Mouse (Mus musculus): ENCODE results near the gene Tbc1d24. TPM values are rescaled to one million over a fixed set of nuclear protein-coding genes. Genes with fewer than 3 reads are reported as not detected.

The Tbc1d24 gene
- polyA plus RNA-seq (2012; rRNA removed), result 48.3 and 56.9 TPM in 2 replicates

DNA sequence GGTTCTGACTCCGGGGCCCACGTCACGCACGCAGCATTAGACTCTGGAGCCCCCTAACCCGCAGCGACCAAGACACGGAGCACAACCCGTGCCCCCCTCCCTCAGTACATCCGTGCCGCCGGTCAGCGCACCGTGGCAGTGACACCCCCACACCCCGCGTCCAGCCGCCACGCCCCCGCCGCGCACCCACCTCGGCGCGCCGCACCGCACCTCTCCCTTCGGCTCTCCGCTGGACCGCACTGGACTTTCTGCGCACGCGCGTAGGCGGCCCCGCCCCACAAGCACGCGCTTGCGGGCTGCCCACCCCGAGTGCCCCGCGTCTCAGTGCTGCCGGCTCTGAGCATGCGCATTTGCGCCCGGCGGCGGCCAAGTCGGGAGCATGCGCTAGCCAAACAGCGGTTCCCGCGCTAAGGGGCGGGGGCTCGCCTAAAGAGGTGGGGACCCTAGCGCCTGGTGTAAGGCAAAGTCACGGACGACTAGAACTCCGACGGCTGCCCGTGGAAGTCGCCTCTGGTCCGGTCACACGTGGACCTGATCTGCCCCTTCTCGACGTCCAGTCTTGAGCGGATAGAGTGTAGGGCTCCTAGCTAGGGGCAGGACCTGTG lies at the start of gene Tbc1d24:
Gene Tbc1d24 (minus strand): TSS at position 279 of the 605 bp plus-strand sequence.
- DNase-seq (ENCODE audit: extremely low spot score in 1 of 2, low spot score in 1 of 2), result peak; percentile 84 to 95

DNA sequence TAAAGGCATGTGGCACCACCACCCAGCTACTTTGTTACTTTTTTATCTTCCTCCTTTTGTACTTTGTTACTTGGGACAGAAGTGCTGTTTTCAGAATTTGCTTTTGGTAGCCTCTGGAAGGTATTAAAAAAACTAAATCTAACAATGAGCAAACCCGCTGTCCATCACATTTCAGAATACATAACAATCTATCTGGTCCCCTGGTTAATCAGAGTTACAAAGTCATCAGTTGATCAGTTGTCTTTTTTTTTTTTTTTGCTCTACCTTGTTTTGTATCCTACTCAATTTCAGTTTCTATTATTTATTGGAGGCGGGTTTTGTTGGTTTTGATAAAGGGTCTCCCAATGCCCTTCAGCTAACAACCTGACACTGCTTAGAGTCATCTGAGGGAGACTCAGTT lies 47.0 kb upstream of the Tbc1d24 start:
- no peak for DNase-seq (ENCODE audit: extremely low spot score in 1 of 2, low spot score in 1 of 2)

DNA sequence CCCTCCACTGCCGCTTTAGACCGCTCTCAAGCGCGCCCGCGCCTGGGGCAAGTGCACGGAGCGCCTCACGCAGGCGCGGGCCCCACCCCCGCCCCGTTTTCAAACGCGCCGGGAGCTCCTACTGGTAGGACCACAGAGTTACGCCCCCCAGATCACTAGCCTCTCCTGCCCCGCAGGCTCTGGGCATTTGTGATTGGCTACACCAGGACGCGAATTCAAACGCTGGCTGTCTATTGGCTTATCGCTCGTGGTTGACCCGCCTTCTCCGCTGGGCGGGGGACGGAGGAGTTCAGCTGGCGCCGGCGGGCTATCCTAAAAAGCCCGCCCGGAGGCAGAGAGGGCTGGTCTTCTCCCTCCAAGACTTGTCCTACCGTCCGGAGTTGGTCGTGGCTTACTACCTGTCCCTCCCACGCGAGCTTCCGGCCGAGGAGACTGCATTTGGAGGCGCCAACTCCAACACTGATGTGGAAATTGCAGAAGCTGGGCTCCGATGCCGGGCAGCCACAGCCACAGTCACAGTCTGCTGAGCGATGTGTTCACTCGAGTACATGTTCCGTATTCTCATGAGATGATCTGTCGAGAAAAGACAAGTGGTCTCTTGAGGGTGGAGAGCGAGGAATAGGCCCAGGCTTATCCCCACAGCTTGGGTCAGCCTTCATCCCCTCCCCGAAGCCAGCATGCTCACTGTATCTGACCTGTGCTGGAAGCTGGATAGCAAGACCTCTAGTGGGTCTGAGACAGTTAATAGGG lies 46.1 kb upstream of the Tbc1d24 start, which contains the start of gene Ccnf:
Gene Ccnf (minus strand): TSS at position 165 of the 750 bp plus-strand sequence.
- peak; percentile 95 to 98 for DNase-seq (ENCODE audit: extremely low spot score in 1 of 2, low spot score in 1 of 2)

DNA sequence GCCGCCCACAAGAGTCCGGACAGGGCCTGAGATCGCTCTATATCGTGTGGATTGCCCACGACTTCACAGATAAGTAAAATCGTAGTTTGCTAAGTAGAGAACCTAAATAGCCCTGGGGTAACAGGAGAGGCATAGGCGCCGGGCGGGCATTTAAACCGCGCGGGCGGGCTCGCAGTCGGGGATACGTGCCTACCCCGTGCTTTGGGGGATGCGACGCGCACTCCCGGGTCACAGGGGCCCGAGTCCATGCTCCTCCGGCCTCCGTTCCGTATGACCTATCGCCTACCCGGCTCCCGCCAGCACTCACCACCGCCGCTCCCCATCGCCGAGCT lies 45.6 kb upstream of the Tbc1d24 start:
- no peak for DNase-seq (ENCODE audit: extremely low spot score in 1 of 2, low spot score in 1 of 2)

DNA sequence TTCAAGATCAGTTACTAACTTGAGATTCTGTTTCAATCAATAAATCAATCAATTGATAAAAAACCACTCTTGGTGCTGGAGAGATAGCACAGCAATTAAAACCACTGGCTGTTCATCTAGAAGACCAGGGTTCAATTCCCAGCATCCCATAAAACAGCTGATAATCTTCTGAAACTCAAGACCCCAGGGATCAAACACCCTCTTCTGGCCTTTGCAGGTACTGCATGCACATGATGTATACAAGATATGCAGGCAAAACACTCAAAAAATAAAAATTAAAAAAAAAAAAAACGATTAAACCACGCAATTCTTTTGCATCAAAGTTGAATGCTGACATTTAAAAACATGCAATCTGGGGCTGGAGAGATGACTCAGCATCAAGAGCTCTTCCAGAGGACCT lies 43.3 kb upstream of the Tbc1d24 start:
- DNase-seq (ENCODE audit: extremely low spot score in 1 of 2, low spot score in 1 of 2), result no peak

DNA sequence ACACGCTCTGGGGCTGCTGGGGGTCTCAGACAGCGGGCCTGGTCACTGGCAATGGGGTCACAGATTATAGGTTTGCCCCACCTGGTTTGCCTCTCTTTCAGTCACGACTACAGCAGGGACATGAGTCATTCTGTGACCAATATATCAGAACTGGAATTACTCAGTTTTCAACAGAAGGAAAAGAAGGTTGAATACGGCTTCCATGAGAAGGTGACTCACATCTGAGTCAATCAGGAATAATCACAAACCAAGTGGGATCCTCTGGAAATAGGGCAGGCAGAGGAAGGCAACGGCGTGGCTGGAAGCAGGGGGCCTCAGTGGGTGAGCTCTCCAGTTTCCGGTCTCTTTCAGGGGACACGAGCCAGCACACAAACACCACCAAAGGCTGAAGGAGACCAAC lies 38.7 kb upstream of the Tbc1d24 start:
- DNase-seq (ENCODE audit: extremely low spot score in 1 of 2, low spot score in 1 of 2), result peak in 1 of 2 experiments; percentile 55

DNA sequence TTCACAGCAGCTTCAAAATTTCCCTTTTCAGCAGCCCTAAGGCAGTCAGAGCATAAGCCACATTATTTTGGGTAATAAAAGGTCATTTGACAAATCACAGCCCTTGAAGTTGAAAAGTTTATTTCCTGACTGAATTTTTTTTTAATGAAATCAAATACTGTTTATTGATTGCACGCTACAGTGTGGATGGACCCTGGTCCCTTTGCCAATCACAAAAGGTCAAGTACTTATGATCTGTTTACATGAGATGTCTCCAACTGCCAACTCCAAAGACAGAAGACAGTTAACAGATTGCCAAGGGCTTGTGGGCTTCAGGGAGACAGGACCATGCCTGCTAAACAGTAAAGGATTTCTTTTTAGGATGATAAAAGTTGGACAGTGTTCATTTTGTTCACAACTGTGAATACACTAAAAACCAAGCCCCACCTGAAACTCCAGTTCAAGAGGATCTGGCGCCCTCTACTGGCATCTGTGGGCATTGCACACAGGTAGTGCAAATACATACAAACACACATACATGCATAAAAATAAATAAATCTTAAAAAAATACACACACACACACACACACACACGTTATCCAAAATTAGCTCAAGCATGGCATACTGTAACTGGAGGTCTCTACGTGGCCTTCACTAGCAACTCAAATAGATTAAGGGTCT lies 38.1 kb upstream of the Tbc1d24 start:
- DNase-seq (ENCODE audit: extremely low spot score in 1 of 2, low spot score in 1 of 2), result peak in 1 of 2 experiments; percentile 56

DNA sequence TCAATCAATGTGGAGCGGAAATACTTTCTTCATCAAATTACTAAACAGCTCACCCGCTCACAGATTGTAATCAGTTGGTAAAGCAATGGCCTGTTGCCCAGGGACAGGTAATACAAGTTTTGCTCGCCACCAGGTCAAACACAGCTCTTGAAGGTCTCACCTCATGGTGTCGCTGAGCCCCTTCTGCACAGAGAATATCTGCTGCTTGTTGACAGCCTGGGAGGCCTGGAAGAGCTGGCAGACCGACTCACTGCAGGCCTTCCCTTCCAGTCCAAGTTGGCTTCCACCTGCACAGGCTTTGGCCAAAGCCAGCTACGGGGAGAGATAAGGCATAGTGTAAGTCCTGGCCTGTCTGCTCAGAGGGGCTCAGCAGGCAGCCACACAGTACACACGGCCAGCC lies 31.6 kb upstream of the Tbc1d24 start:
- no peak for DNase-seq (ENCODE audit: extremely low spot score in 1 of 2, low spot score in 1 of 2)

DNA sequence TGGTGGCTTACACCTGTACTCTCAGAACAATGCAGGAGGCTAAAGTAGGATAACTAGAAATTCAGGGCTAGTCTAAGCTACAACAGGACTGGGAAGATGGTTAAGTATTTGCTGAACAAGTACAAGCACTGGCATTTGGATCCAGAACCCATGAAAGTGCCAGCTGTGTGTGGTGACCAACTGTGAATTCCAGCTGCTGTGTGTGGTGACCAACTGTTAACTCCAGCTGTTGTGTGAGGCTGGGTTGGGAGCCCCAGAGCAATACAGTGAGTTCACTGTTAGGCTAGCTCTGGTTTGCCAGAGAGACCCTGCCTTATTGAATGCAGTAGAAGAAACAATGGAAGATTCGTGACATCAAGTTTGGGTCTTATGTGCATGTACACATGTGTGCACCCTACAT lies 31.1 kb upstream of the Tbc1d24 start:
- no peak for DNase-seq (ENCODE audit: extremely low spot score in 1 of 2, low spot score in 1 of 2)

DNA sequence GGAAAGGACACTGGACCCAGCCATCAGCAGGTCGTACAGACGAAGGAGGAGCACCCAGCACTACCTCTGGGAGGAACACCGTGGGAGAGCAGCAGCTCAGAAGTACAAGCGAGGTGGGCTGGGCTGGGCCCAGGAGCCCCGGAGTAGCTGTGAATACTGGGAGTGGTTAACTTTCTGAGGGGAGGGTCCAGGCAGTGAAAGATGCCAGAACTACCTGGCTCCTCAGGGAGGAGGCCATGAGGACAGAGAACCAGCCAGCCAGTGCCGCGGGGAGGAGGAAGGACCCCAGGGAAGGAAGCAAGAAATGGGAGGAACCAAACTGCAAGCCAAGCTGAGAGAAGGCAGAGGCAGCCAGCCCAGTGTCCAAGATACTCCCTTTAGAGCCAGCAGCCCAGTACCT lies 22.6 kb upstream of the Tbc1d24 start:
- DNase-seq (ENCODE audit: extremely low spot score in 1 of 2, low spot score in 1 of 2), result no peak

DNA sequence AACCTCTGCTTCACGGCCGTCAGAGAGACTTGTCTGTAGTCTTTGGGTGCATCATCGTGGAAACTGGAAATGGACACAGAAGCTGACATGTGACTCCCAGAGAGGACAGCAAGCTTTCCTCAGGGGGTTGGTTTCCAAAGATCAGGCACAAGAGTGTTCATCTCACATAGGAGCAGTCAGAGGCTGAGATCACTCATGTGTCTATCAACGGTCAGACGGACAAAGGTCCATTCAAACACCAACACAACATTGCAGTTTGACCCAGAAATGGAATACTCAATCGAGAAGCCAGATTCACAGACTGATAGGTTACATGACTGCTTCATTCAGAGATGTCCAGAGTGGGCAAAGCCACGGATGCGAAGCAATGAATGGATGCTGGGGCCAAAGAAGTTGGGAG lies 21.4 kb upstream of the Tbc1d24 start:
- no peak for DNase-seq (ENCODE audit: extremely low spot score in 1 of 2, low spot score in 1 of 2)

DNA sequence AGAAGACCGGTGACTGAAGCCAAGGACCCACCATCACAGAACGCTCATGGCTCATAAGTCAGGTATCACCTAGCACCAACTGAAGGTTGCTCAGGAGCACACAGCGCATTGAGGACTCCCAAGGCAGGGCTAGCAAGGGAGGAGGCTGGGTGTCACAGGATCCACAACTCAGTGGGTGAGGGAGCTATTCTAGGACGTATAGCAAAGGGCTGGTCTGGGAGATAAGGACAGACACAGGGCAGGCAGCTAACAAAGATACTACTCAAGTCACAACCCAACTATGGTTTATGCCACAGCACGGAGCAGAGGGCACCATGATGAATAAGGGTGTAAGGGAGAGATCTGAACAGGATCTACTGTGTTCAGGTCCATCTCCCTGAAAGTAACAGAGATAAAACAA lies 20.5 kb upstream of the Tbc1d24 start:
- no peak for DNase-seq (ENCODE audit: extremely low spot score in 1 of 2, low spot score in 1 of 2)

DNA sequence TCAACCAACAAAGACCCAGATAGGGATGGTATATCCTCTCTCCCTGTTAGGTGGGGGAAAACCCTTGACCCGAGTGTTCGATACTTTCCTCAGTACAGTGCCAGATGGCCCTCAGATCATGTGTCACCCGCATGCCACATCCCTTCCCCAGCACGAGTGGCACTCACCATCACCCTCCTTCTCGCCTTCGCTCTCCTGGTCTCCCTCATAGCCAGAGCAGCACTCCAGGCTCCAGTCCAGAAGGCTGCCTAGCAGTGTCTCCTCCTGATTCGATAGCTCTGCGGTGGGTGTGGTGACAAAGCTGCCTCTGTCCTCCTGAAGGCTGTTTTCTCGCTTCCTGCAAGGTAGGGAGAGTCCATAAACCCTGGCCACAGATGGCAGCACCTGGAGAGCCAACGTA lies 19.4 kb upstream of the Tbc1d24 start:
- no peak for DNase-seq (ENCODE audit: extremely low spot score in 1 of 2, low spot score in 1 of 2)

DNA sequence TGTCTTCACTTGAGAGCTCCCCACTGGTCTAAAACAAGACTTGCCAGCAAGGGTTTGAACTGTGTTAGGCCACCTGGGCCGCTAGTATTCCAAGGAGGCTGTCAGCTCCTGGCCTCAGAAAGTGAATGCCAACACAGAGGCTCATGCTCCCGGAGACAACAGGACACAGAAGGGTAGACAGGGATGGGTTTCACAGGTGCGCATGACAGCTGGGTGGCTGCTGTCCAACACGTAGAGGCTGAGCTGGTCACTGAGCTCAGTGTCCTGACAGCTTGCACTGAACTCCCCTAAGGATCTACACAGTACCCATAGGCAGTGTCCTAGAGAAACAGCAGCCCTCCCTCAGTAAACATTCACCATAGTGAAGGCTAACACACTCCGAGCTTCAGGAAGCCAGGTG lies 18.2 kb upstream of the Tbc1d24 start:
- no peak for DNase-seq (ENCODE audit: extremely low spot score in 1 of 2, low spot score in 1 of 2)

DNA sequence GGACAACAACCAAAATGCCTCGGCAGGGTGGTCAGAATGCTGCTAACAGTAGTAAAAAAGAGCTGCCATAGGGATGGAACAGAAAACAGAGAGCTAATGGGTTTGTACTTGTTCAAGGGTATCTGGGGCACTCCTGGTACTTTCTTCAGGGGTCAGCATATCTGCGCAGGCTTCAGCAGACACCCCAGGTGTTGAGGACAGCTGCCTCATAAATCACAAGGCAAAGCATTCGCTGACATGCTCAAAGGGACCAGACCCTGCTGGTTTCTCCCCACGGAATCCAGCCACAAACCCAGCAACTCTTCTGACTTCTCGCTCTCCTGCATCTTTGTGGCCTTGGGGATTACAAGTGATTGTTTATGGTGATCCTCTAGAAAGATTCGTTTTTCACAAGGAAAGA lies 17.3 kb upstream of the Tbc1d24 start:
- no peak for DNase-seq (ENCODE audit: extremely low spot score in 1 of 2, low spot score in 1 of 2)

DNA sequence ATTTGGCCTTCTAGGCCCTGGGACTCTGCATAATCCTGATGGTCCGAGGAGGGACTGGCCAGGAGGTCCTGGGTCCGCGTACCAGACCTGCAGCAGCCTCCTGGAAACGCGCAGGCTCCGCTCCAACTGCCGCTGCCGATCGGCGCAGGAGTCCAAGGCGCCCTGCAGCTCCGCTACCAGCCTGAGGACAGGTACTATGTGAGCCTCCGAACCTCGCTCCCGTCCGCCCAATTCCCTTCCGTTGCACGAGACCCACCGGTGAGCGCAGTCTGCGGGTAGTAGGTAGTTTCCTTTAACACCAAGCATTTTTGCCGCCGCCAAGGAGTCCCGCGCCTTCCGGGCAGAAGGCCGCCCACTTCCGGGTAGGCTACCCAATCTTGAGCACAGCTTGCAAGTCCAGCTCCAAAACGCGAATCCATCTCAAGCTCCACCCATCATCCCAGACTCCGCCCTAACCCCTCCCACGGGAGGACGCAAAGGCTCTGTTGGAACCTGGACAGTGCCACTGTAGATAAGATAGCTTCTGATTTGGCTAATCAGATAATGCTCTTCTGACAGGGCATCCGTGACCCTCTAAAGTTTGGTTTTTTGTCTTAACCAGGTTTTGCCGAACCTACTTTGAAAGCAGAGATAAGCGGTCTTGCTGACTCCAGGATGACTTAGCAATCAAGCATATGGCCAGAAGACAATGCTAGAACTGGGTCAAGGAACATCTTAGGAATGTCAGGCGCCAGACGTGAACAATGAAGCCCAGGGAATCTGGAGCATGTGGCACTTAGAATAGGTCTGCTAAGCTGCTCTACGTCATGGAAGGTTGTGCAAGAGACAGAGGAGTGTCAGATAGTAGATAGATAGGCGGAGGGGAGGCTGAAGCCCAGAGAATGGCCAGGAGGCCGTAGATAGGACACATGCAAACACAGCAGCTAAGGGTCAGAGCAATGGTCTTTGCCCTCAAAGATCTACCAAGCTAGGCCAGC lies 15.4 kb upstream of the Tbc1d24 start, which contains the start of gene Tedc2:
Gene Tedc2 (minus strand): TSS at position 417 of the 977 bp plus-strand sequence.
- DNase-seq (ENCODE audit: extremely low spot score in 1 of 2, low spot score in 1 of 2), result peak; percentile 89 to 95

DNA sequence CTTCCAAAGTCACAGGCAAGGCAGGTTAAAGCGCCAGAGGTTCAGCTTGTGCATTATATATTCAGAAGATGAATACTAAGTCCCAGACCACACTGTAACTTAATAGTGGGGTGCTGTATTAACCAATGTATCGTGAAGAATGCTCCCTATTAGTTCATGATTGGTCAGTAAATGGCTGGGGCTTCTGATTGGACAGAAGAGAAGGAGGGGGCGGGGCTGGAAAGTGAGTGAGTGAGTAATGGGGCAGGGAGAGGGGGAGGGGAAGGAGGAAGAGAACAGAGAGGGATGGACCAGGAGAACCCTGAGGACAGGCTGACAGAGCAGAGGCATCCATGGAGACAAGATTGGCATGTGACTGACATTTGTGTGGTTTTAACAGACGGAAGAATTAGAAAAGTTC lies 11.5 kb upstream of the Tbc1d24 start:
- no peak for DNase-seq (ENCODE audit: extremely low spot score in 1 of 2, low spot score in 1 of 2)

DNA sequence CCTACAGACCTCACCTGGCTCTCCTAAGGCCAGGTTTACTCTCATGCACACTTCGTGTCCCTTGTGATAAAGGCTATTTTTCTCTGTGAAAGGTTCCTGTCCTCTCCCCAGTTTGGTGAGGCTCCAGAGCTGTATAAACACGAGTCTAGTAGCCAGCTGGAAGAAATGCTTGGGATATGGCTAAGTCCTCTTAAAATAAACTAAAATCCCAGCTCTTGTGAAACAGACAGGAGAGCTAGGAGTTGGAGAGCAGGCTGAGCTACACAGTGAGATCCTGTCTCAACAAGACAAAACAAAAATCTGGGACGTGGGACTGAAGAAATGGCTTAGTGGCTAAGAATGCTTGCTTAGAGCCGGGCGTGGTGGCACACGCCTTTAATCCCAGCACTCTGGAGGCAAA lies 7.8 kb upstream of the Tbc1d24 start:
- DNase-seq (ENCODE audit: extremely low spot score in 1 of 2, low spot score in 1 of 2), result no peak

DNA sequence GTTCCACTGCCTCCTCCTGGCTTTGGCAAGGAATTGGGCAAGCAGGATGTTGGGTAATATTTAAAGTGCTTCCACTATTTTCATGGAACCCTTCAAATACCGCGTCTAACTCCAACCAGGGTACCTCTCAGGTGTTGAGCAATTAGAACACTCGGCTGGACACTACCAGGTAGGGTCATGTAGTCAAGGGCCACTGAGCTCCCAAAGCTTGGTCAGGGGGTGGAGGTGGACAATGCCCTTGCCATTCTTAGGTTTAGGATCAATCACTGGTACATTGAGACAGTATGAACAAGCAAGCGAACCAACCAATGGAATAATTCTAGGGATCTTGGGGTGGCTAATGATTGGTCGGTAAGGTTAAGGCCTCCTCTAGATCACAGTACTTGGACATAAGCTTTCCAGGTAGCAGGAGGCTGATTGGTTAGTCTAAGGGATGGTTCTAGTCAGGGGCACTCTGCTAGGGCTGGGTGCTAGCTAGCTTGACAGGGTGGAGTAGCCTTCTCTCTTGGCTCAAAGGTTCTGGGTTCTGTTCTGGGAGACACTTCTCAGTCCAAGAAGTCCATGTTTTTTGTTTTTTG lies 7.2 kb upstream of the Tbc1d24 start:
- no peak for DNase-seq (ENCODE audit: extremely low spot score in 1 of 2, low spot score in 1 of 2)

Measured in frontal cortex, adult 2 months (tissue).